Mouse (Mus musculus) bone marrow, adult 2 months (tissue): ENCODE measurements around the gene Rnf144a.

Experiments used
- CTCF ChIP-seq: fragments of 200-500 bp; IDR thresholded peaks from 2 replicates; pipeline ENCODE4 v1.5.1; 2011; ENCODE audit warnings: low read length, control low read depth; ENCODE audit not compliant: control insufficient read depth, insufficient read depth
- POLR2A ChIP-seq: fragments of 200-500 bp; IDR thresholded peaks from 2 replicates; pipeline ENCODE4 v1.6.1; 2011; ENCODE audit warnings: low read depth, mild to moderate bottlenecking, control low read depth, low read length, borderline replicate concordance; ENCODE audit not compliant: control insufficient read depth

- TF ChIP-seq POLR2A (no peak), CTCF (no peak)
Measured at GRCm38 (mm10) chr12:26452951-26453350, 37.9 kb upstream of the Rnf144a start.
